ENCODE assay signal across 1 mouse cellular context in the genomic region with DNA sequence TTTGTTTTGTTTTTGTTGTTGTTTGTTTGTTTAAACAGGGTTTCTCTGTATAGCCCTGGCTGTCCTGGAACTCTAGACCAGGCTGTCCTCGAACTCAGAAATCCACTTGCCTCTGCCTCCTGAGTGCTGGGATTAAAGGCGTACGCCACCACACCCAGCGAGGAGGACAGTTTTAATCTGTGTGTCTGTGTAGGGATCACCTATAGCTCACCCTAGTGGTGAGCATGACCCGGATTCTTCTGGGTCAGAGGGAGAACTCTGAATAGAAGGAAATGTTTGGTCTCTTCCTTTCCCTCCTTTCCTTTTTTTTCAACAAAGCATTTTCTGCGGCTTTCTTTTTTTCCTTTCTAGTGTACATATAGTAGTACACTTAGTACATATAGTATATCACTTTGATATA.
TF ChIP-seq lines count a peak whose summit lies in the region.

No protein-coding gene starts in this region.

TF ChIP-seq in MEL, 35 proteins besides CTCF, POLR2A, EP300 and RAD21:
- TF ChIP-seq NRF1 (IDR thresholded peaks at IDR 0.05; ENCODE audit: insufficient read depth, low read depth, low read length, poor library complexity, severe bottlenecking): no peak
- TF ChIP-seq SMC3 (IDR thresholded peaks at IDR 0.05; ENCODE audit: low read depth, low read length): peak; percentile 29; the same call in 1 of the 2 replicates
